Mouse (Mus musculus): ENCODE data around the gene Saa2. TPM values are rescaled to one million over a fixed set of nuclear protein-coding genes. Genes with fewer than 3 reads are reported as not detected.

Gene Saa2
- polyA plus RNA-seq (2015; fragmentation: Nextera tagmentation; extraction: Ambion mirVana): not detected in 2 replicates

DNA sequence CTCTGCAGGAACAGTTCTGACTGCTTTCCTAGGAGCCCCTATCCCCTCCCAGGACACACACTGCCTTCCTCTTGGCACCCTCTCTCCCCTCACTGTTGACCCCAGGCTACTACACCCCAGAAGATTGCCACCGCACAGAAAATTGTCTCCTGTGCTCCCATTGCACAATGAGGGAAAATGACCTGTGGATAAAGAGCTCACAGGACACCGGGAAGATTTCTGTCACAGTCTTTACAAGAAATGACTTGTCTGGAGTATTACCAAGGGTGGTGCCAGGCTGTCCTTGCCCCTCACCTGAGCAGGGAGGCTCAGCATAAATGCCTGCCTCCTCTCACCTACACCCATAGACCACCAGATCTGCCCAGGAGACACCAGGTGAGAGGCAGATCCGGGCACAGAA, at the start of gene Saa2:
TSS of gene Saa2 (plus strand) at position 301 of the 400 bp plus-strand sequence.
- no peak within 1 kb of the TSS for H3K9ac ChIP-seq (ENCODE audit: low read length)
- H3K27ac ChIP-seq (ENCODE audit: low read length): no peak within 1 kb of the TSS
- 43% methylated on average over 3 of the region's 3 CpGs for WGBS
- H3K4me1 ChIP-seq (ENCODE audit: control insufficient read depth, insufficient read depth, low read length): no peaks in the 10 kb centered on the region
- no peaks in the 10 kb centered on the region for H3K36me3 ChIP-seq (ENCODE audit: control insufficient read depth, insufficient read depth, low read length)
- H3K27me3 ChIP-seq (ENCODE audit: control insufficient read depth, insufficient read depth, low read length): no peaks in the 10 kb centered on the region
- H3K4me3 ChIP-seq (replicated peaks; ENCODE audit: low read length): no peak within 1 kb of the TSS
- no peak within 1 kb of the TSS for H3K4me2 ChIP-seq (ENCODE audit: low read depth, low read length)
- ATAC-seq (ENCODE audit: insufficient read depth, low FRiP score): no peak
- H3K9me3 ChIP-seq (replicated peaks; ENCODE audit: control insufficient read depth, low read length): no peaks in the 10 kb centered on the region

DNA sequence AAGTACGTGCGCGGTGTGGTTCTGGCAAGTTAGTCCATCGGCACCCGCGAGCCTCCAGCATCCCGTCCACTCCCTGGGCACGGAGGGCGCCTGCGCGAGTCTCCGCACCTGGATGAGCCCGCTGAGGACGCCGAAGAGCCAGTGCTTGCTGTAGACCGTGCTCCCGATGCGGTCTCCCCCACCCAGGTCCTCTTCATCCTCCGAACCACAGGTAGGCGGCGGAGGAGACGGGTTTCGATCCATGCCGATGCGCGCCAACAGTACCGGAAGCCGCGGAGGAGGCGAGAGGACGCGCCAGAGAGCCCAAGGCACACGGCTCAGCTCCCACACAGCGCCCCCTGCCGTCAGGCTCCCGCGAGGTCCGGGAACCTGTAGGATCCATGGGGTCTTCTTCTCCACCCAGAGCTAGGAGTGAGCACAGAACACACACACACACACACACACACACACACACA, 41.2 kb upstream of the Saa2 start, which contains the start of gene Saal1:
TSS of gene Saal1 (minus strand) at position 291 of the 455 bp plus-strand sequence.
- WGBS: 1% methylated on average over 38 of the region's 38 CpGs

DNA sequence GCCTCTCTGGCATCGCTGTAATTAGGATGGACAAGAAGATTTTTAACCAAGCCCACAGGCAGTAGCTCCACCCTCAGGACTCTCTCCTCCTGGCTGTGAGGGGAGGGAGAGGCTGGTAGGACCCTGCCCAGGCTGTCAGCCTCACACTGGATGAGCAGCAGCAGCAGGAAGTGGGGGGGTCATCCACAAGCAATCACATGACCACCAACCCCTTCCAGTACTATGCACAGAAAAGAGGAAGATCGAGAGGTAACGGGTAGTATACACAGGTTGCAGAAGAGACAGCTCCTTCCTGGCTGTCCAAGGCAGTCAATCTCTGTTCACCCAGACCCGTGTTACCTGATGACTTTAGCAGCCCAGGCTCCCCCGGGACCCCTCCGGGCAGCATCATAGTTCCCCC, 39.3 kb upstream of the Saa2 start:
- H3K4me3 ChIP-seq (replicated peaks; ENCODE audit: low read length): no peak overlapping the region
- no peaks in the 10 kb centered on the region for H3K36me3 ChIP-seq (ENCODE audit: control insufficient read depth, insufficient read depth, low read length)
- WGBS: 63% methylated on average over 6 of the region's 6 CpGs
- H3K9me3 ChIP-seq (replicated peaks; ENCODE audit: control insufficient read depth, low read length): no peaks in the 10 kb centered on the region
- H3K4me2 ChIP-seq (ENCODE audit: low read depth, low read length): no peak overlapping the region
- no peak overlapping the region for H3K9ac ChIP-seq (ENCODE audit: low read length)
- no peaks in the 10 kb centered on the region for H3K27me3 ChIP-seq (ENCODE audit: control insufficient read depth, insufficient read depth, low read length)
- H3K4me1 ChIP-seq (ENCODE audit: control insufficient read depth, insufficient read depth, low read length): peaks cover 8% of the 10 kb centered on the region; the same call in 1 of the 2 replicates
- no peak overlapping the region for H3K27ac ChIP-seq (ENCODE audit: low read length)
- no peak for ATAC-seq (ENCODE audit: insufficient read depth, low FRiP score)

More for the DNA sequence above, 41.2 kb upstream of the Saa2 start, which contains the start of gene Saal1:
- ATAC-seq (ENCODE audit: insufficient read depth, low FRiP score): peak; percentile 97
- Histone ChIP-seq H3K4me2 (ENCODE audit: low read depth, low read length) (peak within 1 kb of the TSS; percentile 60), H3K9ac (ENCODE audit: low read length) (peak within 1 kb of the TSS; percentile 95), H3K4me1 (ENCODE audit: control insufficient read depth, insufficient read depth, low read length) (peaks cover 8% of the 10 kb centered on the region; the same call in 1 of the 2 replicates), H3K36me3 (ENCODE audit: control insufficient read depth, insufficient read depth, low read length) (no peaks in the 10 kb centered on the region), H3K4me3 (replicated peaks; ENCODE audit: low read length) (peak within 1 kb of the TSS; percentile 96), H3K9me3 (replicated peaks; ENCODE audit: control insufficient read depth, low read length) (no peaks in the 10 kb centered on the region), H3K27ac (ENCODE audit: low read length) (peak within 1 kb of the TSS; percentile 82), H3K27me3 (ENCODE audit: control insufficient read depth, insufficient read depth, low read length) (no peaks in the 10 kb centered on the region)

DNA sequence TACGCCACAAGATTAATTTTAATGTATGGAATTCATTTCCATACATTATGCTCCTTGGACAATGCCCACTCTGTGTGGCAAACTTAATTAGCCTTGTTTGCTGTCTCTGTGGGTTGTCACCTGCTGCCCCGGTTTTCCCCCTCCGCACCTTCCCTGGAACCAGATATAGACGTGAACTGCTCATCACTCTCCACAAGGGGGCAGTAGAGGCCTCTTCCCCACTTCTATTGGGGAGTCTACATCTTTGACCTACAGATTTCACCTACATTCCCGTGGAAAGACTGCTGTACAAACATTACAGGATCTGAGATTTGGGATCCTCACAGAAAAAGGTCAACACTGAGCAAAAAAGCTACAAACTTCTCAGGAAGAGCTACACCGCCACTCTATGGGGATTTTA, 37.1 kb upstream of the Saa2 start:
- Histone ChIP-seq H3K27ac (ENCODE audit: low read length) (no peak overlapping the region), H3K9ac (ENCODE audit: low read length) (no peak overlapping the region), H3K27me3 (ENCODE audit: control insufficient read depth, insufficient read depth, low read length) (no peaks in the 10 kb centered on the region), H3K4me3 (replicated peaks; ENCODE audit: low read length) (no peak overlapping the region), H3K4me1 (ENCODE audit: control insufficient read depth, insufficient read depth, low read length) (peaks cover 3% of the 10 kb centered on the region; the same call in 1 of the 2 replicates), H3K4me2 (ENCODE audit: low read depth, low read length) (no peak overlapping the region), H3K36me3 (ENCODE audit: control insufficient read depth, insufficient read depth, low read length) (no peaks in the 10 kb centered on the region), H3K9me3 (replicated peaks; ENCODE audit: control insufficient read depth, low read length) (no peaks in the 10 kb centered on the region)
- 32% methylated on average over 6 of the region's 6 CpGs for WGBS
- no peak for ATAC-seq (ENCODE audit: insufficient read depth, low FRiP score)

DNA sequence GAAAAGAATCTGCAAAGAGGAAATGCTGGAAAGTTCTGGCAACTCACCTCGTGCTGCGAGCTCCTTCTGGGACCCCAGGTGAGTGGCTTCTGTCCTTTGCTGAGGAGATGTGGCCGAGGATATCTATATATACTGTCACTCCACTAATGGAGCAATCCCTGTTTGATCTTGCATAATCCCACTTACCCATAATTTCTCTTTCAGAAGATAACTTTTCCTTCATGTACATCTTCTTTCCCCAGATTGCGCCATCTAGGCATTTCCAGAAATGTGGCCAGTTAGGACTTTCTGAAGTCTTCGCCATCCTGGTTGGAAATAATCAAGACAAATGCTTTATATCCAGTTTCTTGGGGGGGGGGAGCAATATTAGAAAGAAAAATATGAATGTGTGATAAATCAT, 36.0 kb upstream of the Saa2 start, which contains the start of gene Saa3:
TSS of gene Saa3 (minus strand) at position 101 of the 400 bp plus-strand sequence.
- 83% methylated on average over 5 of the region's 5 CpGs for WGBS
- no peak within 1 kb of the TSS for H3K9ac ChIP-seq (ENCODE audit: low read length)
- no peaks in the 10 kb centered on the region for H3K4me1 ChIP-seq (ENCODE audit: control insufficient read depth, insufficient read depth, low read length)
- no peak within 1 kb of the TSS for H3K4me2 ChIP-seq (ENCODE audit: low read depth, low read length)
- no peaks in the 10 kb centered on the region for H3K27me3 ChIP-seq (ENCODE audit: control insufficient read depth, insufficient read depth, low read length)
- no peaks in the 10 kb centered on the region for H3K36me3 ChIP-seq (ENCODE audit: control insufficient read depth, insufficient read depth, low read length)
- no peak for ATAC-seq (ENCODE audit: insufficient read depth, low FRiP score)
- H3K4me3 ChIP-seq (replicated peaks; ENCODE audit: low read length): no peak within 1 kb of the TSS
- no peaks in the 10 kb centered on the region for H3K9me3 ChIP-seq (replicated peaks; ENCODE audit: control insufficient read depth, low read length)
- H3K27ac ChIP-seq (ENCODE audit: low read length): no peak within 1 kb of the TSS

DNA sequence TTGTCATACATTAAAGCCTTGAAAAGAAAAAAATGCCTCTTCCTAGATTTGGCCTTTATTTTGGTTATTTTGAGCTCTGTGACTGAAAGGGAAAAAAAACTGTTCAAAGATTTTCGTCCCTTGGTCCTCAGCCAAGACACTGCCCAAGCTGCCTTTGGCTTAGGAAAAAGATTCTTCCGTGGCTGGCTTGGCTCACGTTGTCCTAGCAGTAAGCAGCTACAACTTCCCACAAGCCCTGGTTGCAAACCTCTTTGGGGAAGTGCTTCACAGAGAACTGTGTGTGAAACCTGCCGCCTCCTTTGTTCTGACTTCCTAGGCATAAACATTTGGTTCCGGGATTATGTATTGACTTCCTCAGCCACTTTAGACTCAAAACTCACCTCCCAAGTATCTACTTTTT, 34.7 kb upstream of the Saa2 start:
- no peak overlapping the region for H3K4me2 ChIP-seq (ENCODE audit: low read depth, low read length)
- H3K9ac ChIP-seq (ENCODE audit: low read length): no peak overlapping the region
- H3K4me3 ChIP-seq (replicated peaks; ENCODE audit: low read length): no peak overlapping the region
- WGBS: 36% methylated on average over 5 of the region's 5 CpGs
- no peaks in the 10 kb centered on the region for H3K4me1 ChIP-seq (ENCODE audit: control insufficient read depth, insufficient read depth, low read length)
- no peaks in the 10 kb centered on the region for H3K36me3 ChIP-seq (ENCODE audit: control insufficient read depth, insufficient read depth, low read length)
- H3K9me3 ChIP-seq (replicated peaks; ENCODE audit: control insufficient read depth, low read length): no peaks in the 10 kb centered on the region
- no peak for ATAC-seq (ENCODE audit: insufficient read depth, low FRiP score)
- H3K27ac ChIP-seq (ENCODE audit: low read length): no peak overlapping the region
- H3K27me3 ChIP-seq (ENCODE audit: control insufficient read depth, insufficient read depth, low read length): no peaks in the 10 kb centered on the region

DNA sequence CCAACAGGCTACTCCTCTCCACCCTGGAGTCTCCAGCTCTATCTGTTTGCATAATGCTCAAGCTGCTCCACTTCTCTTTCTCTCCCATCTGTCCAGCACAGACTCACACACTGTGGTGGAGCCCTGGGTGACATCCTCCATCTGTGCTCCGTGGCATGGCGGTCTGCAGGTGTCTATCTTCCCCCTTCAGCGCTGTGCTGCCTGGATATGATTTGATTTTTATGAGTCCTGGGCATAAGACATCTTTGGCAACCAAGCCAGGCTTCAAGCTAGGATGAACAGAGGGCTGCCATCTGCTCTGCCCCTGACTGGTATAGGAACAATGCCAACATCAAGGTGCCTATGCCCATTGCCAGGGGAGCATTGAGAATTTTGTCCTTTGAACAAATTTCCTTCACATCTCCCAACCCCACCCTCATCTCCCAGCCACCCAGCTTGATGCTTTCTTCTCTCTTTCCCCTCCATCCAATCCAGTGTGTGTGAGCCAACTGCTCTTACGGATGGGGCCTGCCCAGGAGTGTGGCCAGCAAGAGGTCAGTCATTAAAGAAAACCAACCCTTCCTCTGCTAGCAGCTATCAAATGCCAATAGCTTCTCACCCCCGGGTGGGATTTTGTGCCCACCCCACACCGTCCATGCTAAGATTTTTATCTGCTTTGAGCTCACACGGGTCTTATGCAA, 32.9 kb upstream of the Saa2 start:
- no peak overlapping the region for H3K27ac ChIP-seq (ENCODE audit: low read length)
- 80% methylated on average over 7 of the region's 7 CpGs for WGBS
- ATAC-seq (ENCODE audit: insufficient read depth, low FRiP score): 0 out of 2 replicates have a peak, but pooled peaks have one; percentile 17
- no peaks in the 10 kb centered on the region for H3K36me3 ChIP-seq (ENCODE audit: control insufficient read depth, insufficient read depth, low read length)
- H3K9ac ChIP-seq (ENCODE audit: low read length): no peak overlapping the region
- no peak overlapping the region for H3K4me3 ChIP-seq (replicated peaks; ENCODE audit: low read length)
- H3K4me1 ChIP-seq (ENCODE audit: control insufficient read depth, insufficient read depth, low read length): no peaks in the 10 kb centered on the region
- H3K9me3 ChIP-seq (replicated peaks; ENCODE audit: control insufficient read depth, low read length): no peaks in the 10 kb centered on the region
- no peak overlapping the region for H3K4me2 ChIP-seq (ENCODE audit: low read depth, low read length)
- no peaks in the 10 kb centered on the region for H3K27me3 ChIP-seq (ENCODE audit: control insufficient read depth, insufficient read depth, low read length)

DNA sequence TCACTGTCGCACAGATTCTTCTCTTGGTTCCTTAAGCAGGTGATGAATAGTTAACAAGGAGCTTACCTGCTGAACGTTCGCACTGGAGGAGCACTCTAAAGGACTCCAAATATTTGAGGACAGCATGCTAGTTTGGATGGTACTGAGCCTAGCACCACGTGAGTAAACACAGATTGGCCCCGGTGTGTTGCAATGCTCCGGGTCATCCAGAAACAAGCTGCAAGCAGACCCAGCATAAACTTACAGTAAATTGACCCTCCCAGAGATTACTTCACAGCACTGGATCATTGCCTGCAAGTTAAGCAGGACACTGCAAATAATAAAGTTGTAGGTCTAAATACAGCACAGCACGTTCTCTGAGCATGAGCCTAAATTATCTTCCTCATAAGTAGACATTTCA, 32.1 kb upstream of the Saa2 start:
- Histone ChIP-seq H3K27ac (ENCODE audit: low read length) (no peak overlapping the region), H3K4me3 (replicated peaks; ENCODE audit: low read length) (no peak overlapping the region), H3K9ac (ENCODE audit: low read length) (no peak overlapping the region), H3K4me2 (ENCODE audit: low read depth, low read length) (no peak overlapping the region), H3K4me1 (ENCODE audit: control insufficient read depth, insufficient read depth, low read length) (no peaks in the 10 kb centered on the region), H3K9me3 (replicated peaks; ENCODE audit: control insufficient read depth, low read length) (no peaks in the 10 kb centered on the region), H3K36me3 (ENCODE audit: control insufficient read depth, insufficient read depth, low read length) (no peaks in the 10 kb centered on the region), H3K27me3 (ENCODE audit: control insufficient read depth, insufficient read depth, low read length) (no peaks in the 10 kb centered on the region)
- ATAC-seq (ENCODE audit: insufficient read depth, low FRiP score): peak; percentile 47; the same call in 1 of the 2 replicates
- 51% methylated on average over 7 of the region's 7 CpGs for WGBS

DNA sequence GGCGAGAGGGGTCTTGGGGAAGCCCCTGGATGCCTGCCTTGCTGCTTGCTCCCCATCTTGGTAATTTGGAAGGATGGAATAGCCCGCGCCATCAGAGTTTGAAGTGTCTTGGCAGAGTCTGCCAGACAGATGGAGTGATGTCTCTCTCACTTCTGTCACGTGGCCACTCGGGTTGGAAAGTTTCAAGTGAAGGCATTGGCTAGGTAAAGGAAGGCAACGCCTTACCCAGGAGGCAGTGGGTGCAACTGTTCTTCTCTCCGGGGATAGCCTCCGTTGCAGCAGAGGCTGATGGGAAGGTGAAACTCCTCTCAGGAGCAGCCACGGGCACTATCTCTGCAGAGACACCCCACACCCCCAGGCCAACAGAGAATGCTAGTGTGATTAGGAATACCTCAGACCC, 31.1 kb upstream of the Saa2 start:
- Histone ChIP-seq H3K4me3 (replicated peaks; ENCODE audit: low read length) (no peak overlapping the region), H3K36me3 (ENCODE audit: control insufficient read depth, insufficient read depth, low read length) (no peaks in the 10 kb centered on the region), H3K9me3 (replicated peaks; ENCODE audit: control insufficient read depth, low read length) (no peaks in the 10 kb centered on the region), H3K27me3 (ENCODE audit: control insufficient read depth, insufficient read depth, low read length) (no peaks in the 10 kb centered on the region), H3K4me2 (ENCODE audit: low read depth, low read length) (no peak overlapping the region), H3K4me1 (ENCODE audit: control insufficient read depth, insufficient read depth, low read length) (no peaks in the 10 kb centered on the region), H3K27ac (ENCODE audit: low read length) (no peak overlapping the region), H3K9ac (ENCODE audit: low read length) (no peak overlapping the region)
- WGBS: 71% methylated on average over 9 of the region's 9 CpGs
- no peak for ATAC-seq (ENCODE audit: insufficient read depth, low FRiP score)

Measured in stomach, embryonic 16.5 days (tissue).